Mouse (Mus musculus): Measurements from ENCODE around the gene Exoc8. TPM values are rescaled to one million over a fixed set of nuclear protein-coding genes. Genes with fewer than 3 reads are reported as not detected.

Exoc8 gene
- total and polyA plus RNA-seq, 3 experiments = 6.8 to 20.2 (median 18.8) TPM

DNA sequence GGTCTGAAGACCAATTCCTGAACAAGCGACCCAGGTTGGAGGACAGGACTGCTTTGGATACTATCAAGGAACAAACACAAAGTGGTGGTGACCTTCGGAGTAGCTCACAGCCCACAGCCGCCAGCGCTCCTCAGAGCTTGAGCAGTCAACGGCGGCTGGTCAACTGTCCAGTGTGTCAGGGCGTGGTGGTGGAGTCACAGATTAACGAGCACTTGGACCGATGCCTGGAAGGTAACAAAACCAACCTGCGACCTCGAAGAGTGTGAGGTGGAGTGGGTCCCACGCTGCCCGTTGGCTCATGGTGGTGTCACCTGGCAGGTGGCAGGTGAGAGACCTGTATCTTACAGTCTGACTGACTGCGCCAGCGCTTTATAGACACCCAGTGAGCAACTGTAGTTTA lies 5.7 kb upstream of the Exoc8 start:
- 89% methylated on average over 15 of the region's 15 CpGs for WGBS
- peaks cover 4% of the 10 kb centered on the region; the same call in 1 of the 2 replicates for H3K36me3 ChIP-seq (ENCODE audit: control insufficient read depth, insufficient read depth, low read length)
- TF ChIP-seq POLR2A (IDR thresholded peaks at IDR 0.05; ENCODE audit: insufficient read depth, low read depth, low read length) = no peak
- no peak for TF ChIP-seq CTCF (IDR thresholded peaks at IDR 0.05)
- no peak for TF ChIP-seq EP300 (IDR thresholded peaks at IDR 0.05; ENCODE audit: insufficient read depth, low read depth, low read length)

GRCm38 (mm10) chr8:124898251-124898905 lies 873 bp upstream of the Exoc8 start:
- Histone ChIP-seq H3K79me2 (replicated peaks; ENCODE audit: control insufficient read depth, insufficient read depth, low read length) (peaks cover 1% of the 10 kb centered on the region), H3K9ac (ENCODE audit: low read depth, low read length) (peak overlapping the region; percentile 83), H3K27ac (peak overlapping the region; percentile 95), H3K4me3 (peak overlapping the region; percentile 83), H3K4me1 (ENCODE audit: control insufficient read depth, insufficient read depth, low read length) (peaks cover 15% of the 10 kb centered on the region), H3K36me3 (ENCODE audit: control insufficient read depth, insufficient read depth, low read length) (peaks cover 13% of the 10 kb centered on the region), H3K27me3 (ENCODE audit: control insufficient read depth, insufficient read depth, low read length) (no peaks in the 10 kb centered on the region)
- peak in 1 of 2 experiments; percentile 31 for DNase-seq
- TF ChIP-seq EP300 (IDR thresholded peaks at IDR 0.05; ENCODE audit: insufficient read depth, low read depth, low read length) = no peak
- 2% methylated on average over 31 of the region's 31 CpGs for WGBS
- intact Hi-C loops (cut with DNase I) = loop anchor here (5.0 kb wide), 1 partner anchor 114 kb away; the partner anchor contains the start of gene Tsnax

More for the DNA sequence above, 5.7 kb upstream of the Exoc8 start:
- Histone ChIP-seq H3K27me3 (ENCODE audit: control insufficient read depth, insufficient read depth, low read length) (no peaks in the 10 kb centered on the region), H3K4me3 (no peak overlapping the region), H3K27ac (no peak overlapping the region), H3K9ac (ENCODE audit: low read depth, low read length) (no peak overlapping the region), H3K4me1 (ENCODE audit: control insufficient read depth, insufficient read depth, low read length) (peaks cover 8% of the 10 kb centered on the region), H3K79me2 (replicated peaks; ENCODE audit: control insufficient read depth, insufficient read depth, low read length) (peaks cover under 1% of the 10 kb centered on the region; the same call in 1 of the 2 replicates)
- no peak for DNase-seq
- intact Hi-C loops (cut with DNase I) = no loop called here

- peaks cover 1% of the 10 kb centered on the region for H3K79me2 ChIP-seq (replicated peaks; ENCODE audit: control insufficient read depth, insufficient read depth, low read length)
- H3K9ac ChIP-seq (ENCODE audit: low read depth, low read length) = peak overlapping the region; percentile 95
- H3K36me3 ChIP-seq (ENCODE audit: control insufficient read depth, insufficient read depth, low read length) = peaks cover 17% of the 10 kb centered on the region
- peaks cover 15% of the 10 kb centered on the region for H3K4me1 ChIP-seq (ENCODE audit: control insufficient read depth, insufficient read depth, low read length)
- peak; percentile 82 to 86 for DNase-seq
- TF ChIP-seq POLR2A (IDR thresholded peaks at IDR 0.05; ENCODE audit: insufficient read depth, low read depth, low read length) (peak; percentile 16; the same call in 1 of the 2 replicates), CTCF (IDR thresholded peaks at IDR 0.05) (peak; percentile 87), EP300 (IDR thresholded peaks at IDR 0.05; ENCODE audit: insufficient read depth, low read depth, low read length) (peak; percentile 67; the same call in 1 of the 2 replicates)
- H3K4me3 ChIP-seq = peak overlapping the region; percentile 83
- H3K27me3 ChIP-seq (ENCODE audit: control insufficient read depth, insufficient read depth, low read length) = no peaks in the 10 kb centered on the region
- under 1% methylated on average over 59 of the region's 60 CpGs for WGBS
- H3K27ac ChIP-seq = peak overlapping the region; percentile 95
- intact Hi-C loops (cut with DNase I) = loop anchor here (2.0 to 5.0 kb wide), 3 partner anchors 50 to 138 kb away; partner anchors contain the start of gene Tsnax
These were observed 696 bp downstream of the Exoc8 start for GRCm38 (mm10) chr8:124896632-124897385.

DNA sequence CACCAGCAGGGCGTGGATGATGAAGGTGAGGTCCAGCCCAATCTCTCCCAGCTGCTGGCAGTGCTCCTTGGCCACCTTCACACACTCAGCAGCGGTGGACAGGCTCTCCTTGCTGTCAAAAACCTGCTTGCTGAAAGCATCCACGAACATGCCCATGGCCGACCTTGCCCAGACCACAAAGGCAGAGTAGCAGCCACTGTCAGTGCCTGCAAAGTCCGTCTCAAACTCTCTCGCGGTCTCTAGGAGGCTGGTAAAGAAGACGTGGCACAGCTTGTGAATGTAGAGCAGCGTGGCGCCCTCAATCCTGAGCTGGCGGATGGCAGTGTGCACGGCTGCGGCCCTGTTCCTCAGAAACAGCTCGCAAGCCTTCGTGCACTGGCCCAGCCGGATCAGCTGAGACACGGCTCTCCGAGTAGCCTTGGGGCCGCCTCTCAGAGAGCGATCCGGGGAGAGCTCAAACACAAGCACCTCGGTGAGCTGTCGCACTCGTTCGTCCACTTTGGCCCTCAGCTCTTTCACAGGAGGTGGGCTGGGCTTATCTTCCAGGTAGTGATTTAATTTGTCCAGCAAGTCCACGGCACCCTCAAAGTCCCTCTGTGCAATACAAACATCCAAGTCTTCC lies 1.4 kb downstream of the Exoc8 start:
- Histone ChIP-seq H3K36me3 (ENCODE audit: control insufficient read depth, insufficient read depth, low read length) (peaks cover 17% of the 10 kb centered on the region), H3K27me3 (ENCODE audit: control insufficient read depth, insufficient read depth, low read length) (no peaks in the 10 kb centered on the region), H3K4me3 (peak overlapping the region; percentile 83), H3K9ac (ENCODE audit: low read depth, low read length) (peak overlapping the region; percentile 95; the same call in 1 of the 2 replicates), H3K4me1 (ENCODE audit: control insufficient read depth, insufficient read depth, low read length) (peaks cover 15% of the 10 kb centered on the region), H3K79me2 (replicated peaks; ENCODE audit: control insufficient read depth, insufficient read depth, low read length) (peaks cover 1% of the 10 kb centered on the region), H3K27ac (peak overlapping the region; percentile 95)
- intact Hi-C loops (cut with DNase I) = loop anchor here (2.0 to 5.0 kb wide), 3 partner anchors 51 to 139 kb away; partner anchors contain the start of gene Tsnax
- TF ChIP-seq POLR2A (IDR thresholded peaks at IDR 0.05; ENCODE audit: insufficient read depth, low read depth, low read length) (no peak), CTCF (IDR thresholded peaks at IDR 0.05) (no peak), EP300 (IDR thresholded peaks at IDR 0.05; ENCODE audit: insufficient read depth, low read depth, low read length) (no peak)
- 69% methylated on average over 26 of the region's 26 CpGs for WGBS
- peak; percentile 26 to 27 for DNase-seq

DNA sequence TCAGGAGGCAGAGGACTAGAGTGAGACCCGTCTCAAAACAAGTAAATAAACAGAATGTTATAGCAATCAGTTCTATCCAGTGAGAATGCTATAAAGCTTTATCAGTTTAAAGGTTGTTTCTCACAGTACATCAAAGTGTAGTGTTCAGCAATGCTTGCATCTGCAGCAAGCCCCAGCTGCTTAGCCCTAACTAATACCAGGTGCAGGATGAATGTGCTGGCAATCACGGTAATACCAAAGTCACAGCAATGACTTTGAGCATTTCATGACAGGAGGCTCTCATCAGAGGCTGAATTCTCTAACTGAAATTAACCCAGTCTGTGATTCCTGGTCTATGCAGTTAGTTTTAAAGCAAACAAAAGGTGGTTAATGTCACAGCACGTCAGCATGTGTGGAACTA lies 4.9 kb downstream of the Exoc8 start:
- H3K4me1 ChIP-seq (ENCODE audit: control insufficient read depth, insufficient read depth, low read length) = peaks cover 10% of the 10 kb centered on the region
- H3K4me3 ChIP-seq = no peak overlapping the region
- no peaks in the 10 kb centered on the region for H3K27me3 ChIP-seq (ENCODE audit: control insufficient read depth, insufficient read depth, low read length)
- intact Hi-C loops (cut with DNase I) = no loop called here
- no peak overlapping the region for H3K9ac ChIP-seq (ENCODE audit: low read depth, low read length)
- DNase-seq = no peak
- H3K79me2 ChIP-seq (replicated peaks; ENCODE audit: control insufficient read depth, insufficient read depth, low read length) = no peaks in the 10 kb centered on the region; the same call in 1 of the 2 replicates
- H3K36me3 ChIP-seq (ENCODE audit: control insufficient read depth, insufficient read depth, low read length) = peaks cover 17% of the 10 kb centered on the region
- 60% methylated on average over 3 of the region's 3 CpGs for WGBS
- H3K27ac ChIP-seq = no peak overlapping the region
- TF ChIP-seq EP300 (IDR thresholded peaks at IDR 0.05; ENCODE audit: insufficient read depth, low read depth, low read length) (no peak), POLR2A (IDR thresholded peaks at IDR 0.05; ENCODE audit: insufficient read depth, low read depth, low read length) (no peak), CTCF (IDR thresholded peaks at IDR 0.05) (no peak)
